Mouse (Mus musculus) naive thymus-derived CD4-positive, alpha-beta T cell, adult 5 months (primary cell): ENCODE results near the gene Trim12c. TPM values are rescaled to one million over a fixed set of nuclear protein-coding genes. Genes with fewer than 3 reads are reported as not detected.

ENCODE experiments used
- polyA plus RNA-seq: library from polyadenylated mRNA; unstranded; fragments of 100-300 nt; shearing (Covaris generic); gene quantifications from one replicate; pipeline ENCODE4 v1.2.1, GENCODE M21; 2017

Gene Trim12c
- 8.7 TPM for polyA plus RNA-seq

DNA sequence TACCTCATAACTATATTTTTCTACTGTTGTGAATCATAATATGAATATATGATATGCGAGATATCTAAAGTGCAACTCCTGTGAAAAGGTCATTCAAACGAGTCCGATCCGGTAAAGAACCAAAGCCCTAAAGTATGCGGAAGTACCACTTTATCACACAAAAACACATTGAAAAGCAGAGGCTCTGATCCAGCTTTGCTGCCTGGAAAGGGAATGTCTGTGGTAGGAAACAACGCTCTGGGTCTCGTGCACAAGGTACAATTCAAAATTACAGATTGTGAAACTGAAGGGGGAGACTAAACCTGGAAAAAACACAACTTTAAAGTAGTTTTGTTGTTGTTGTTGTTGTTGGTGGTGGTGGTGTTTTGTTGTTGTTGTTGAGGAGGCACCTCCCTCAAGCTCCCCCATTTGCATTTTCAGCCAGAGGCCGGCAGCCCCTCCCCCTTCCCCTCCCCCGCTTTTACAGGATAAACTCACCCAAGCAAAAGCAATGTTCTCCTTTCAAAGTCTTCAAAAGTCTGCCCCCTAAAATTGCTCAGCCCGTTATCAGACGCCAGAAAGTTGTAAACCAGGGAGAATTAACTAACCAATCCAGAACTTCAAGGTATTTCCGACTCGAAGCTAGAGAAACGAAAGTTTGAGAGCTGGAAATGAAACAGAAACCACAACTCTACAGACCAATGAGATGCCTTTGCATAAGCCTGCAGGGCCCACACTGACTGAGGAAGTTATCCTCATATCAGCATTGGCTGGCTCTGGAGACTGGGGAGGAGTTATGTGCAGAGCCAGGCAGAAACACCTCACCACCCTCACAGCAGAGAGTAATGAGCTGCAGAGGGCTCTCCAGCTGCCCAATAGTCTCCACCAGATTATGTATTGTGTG is at the start of gene Trim12c:
Trim12c (minus strand) TSS at position 646 of the 883 bp plus-strand sequence.

GRCm38 (mm10) chr7:104400698-104401097 is 47.5 kb upstream of the Trim12c start, which contains the start of gene Trim30c:
Trim30c (minus strand) TSS chr7:104400837.

DNA sequence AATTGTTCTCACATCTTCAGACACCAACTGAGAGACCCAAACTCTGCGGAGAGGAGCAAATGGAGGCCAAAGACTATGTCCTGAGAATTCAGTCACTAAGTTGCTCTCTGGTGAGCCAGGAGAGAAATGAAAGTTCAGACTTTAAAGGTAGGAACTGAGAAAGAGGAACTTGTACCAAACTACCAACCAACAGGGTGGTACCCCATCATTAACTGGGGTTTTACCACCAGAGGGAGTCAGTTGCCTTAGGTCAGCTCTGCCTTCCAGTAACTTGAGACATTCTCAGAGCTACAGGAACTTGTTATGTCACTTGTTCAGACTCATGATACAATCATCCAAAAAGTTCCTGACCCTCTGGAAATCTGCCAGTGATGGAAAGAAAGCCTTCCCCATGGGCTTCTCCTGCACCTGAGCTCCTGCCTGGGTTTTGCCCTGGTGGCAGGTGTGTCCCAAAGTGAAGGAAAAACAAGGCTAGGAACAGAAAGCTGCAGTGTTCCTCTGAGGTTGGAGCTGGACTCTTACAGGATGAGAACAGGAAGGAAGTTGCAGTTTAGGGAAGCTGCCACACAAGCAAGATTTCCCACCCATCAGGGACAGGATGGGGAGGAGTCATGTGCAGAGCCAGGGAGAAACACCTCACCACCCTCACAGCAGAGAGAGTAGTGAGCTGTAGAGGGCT is 16.7 kb upstream of the Trim12c start, which contains the start of gene Trim30b:
Trim30b (minus strand) TSS at position 149 of the 679 bp plus-strand sequence.

DNA sequence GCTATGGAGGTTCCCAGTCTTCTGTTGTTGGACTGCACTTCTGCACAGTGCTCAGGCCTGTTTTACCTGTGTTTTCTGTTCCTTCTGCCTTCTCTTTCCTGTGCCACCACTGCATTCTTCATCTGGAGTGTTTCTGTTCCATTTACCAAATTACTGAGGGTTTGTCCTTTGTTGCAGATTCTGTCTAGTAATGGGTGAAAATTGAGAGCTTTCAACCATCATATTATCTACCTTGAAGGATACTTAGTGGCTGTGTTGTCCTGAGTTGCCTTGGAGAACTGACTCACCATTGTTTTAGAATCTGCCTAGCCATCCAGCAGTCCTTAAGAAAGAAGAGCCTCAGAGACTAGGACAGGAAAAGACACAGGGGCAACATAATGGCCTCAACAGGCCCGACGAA is 24.0 kb downstream of the Trim12c start, which contains the start of gene Trim34b:
Trim34b (plus strand) TSS at position 301 of the 400 bp plus-strand sequence.

DNA sequence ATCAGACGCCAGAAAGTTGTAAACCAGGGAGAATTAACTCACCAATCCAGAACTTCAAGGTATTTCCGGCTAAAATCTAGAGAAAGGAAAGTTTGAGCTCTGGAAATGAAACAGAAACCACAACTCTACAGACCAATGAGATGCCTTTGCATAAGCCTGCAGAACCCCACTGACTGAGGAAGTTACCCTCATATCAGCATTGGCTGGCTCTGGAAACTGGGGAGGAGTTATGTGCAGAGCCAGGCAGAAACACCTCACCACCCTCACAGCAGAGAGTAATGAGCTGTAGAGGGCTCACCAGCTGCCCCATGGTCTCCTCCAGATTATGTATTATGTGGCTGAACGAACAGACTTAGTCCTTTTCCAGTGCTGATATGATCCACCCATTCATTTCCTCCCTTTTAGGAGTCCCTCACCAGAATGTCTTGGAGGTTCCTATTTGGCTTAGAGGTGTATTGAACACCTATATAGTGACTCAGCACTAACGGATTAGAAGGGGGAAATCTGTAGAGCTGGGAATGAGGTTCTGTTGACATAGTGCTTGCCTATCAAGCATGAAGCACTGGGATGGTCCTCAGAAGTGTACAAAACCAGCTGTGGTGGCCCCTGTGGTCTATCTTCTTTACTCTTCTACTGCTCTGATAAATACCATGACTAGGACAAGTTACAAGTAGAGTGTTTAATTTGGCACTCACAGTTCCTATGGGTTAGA is 37.6 kb downstream of the Trim12c start, which contains the start of gene Trim12a:
Trim12a (minus strand) TSS at position 98 of the 712 bp plus-strand sequence.

Other genes starting within 250 kb of the Trim12c start
- gene Olfr646, start 248.5 kb downstream of the Trim12c start, polyA plus RNA-seq = not detected
- gene Ubqln5, start 223.5 kb downstream of the Trim12c start, polyA plus RNA-seq = not detected
- gene Olfr643, start 216.0 kb downstream of the Trim12c start, polyA plus RNA-seq = not detected
- gene Ubqln3, start 210.1 kb downstream of the Trim12c start, polyA plus RNA-seq = not detected
- gene Ubqlnl, start 202.8 kb downstream of the Trim12c start, polyA plus RNA-seq = not detected
- gene Olfm5, start 188.5 kb downstream of the Trim12c start, polyA plus RNA-seq = not detected
- gene Olfr648, start 170.0 kb downstream of the Trim12c start, polyA plus RNA-seq = not detected
- not detected for gene Olfr649, start 157.4 kb downstream of the Trim12c start, polyA plus RNA-seq
- gene Trim6, start 134.6 kb downstream of the Trim12c start, polyA plus RNA-seq = 2.0 TPM
- 21.8 TPM for gene Trim34a, start 108.9 kb downstream of the Trim12c start, polyA plus RNA-seq
- gene Trim5, start 65.3 kb downstream of the Trim12c start, polyA plus RNA-seq = 9.6 TPM
- gene Trim12a, start 37.9 kb downstream of the Trim12c start, polyA plus RNA-seq = 124 TPM
- gene Trim34b, start 23.9 kb downstream of the Trim12c start, polyA plus RNA-seq = 0.91 TPM
- 0.22 TPM for gene Trim30b, start 16.5 kb upstream of the Trim12c start, polyA plus RNA-seq
- gene Trim30c, start 47.5 kb upstream of the Trim12c start, polyA plus RNA-seq = not detected
- 30.3 TPM for gene Trim30a, start 111.8 kb upstream of the Trim12c start, polyA plus RNA-seq
- 7.6 TPM for gene Trim30d, start 154.5 kb upstream of the Trim12c start, polyA plus RNA-seq
- gene Olfr651, start 196.8 kb upstream of the Trim12c start, polyA plus RNA-seq = not detected
- 0.10 TPM for gene Olfr652, start 207.5 kb upstream of the Trim12c start, polyA plus RNA-seq
- gene Olfr653, start 224.0 kb upstream of the Trim12c start, polyA plus RNA-seq = not detected
- gene Olfr654, start 233.7 kb upstream of the Trim12c start, polyA plus RNA-seq = not detected
- not detected for gene Olfr655, start 248.4 kb upstream of the Trim12c start, polyA plus RNA-seq